Mouse (Mus musculus) testis, postnatal 10 days (tissue): ENCODE measurements around the gene Rcn3.
"Not testable (repeated sequence)": the region's sequence is repeated elsewhere in the genome, so short reads cannot be mapped to it uniquely, and the experiment has no call there.

ENCODE experiments used
- DNase-seq: peaks from one replicate; pipeline ENCODE4 v3.0.0; 2021; ENCODE audit warnings: low spot score

Rcn3 gene

GRCm38 (mm10) chr7:45124224-45125143, 32.5 kb upstream of the Rcn3 start, which contains the start of gene Rps11:
Rps11 (minus strand) TSS chr7:45124439.
- DNase-seq: peak; percentile 96

GRCm38 (mm10) chr7:45123186-45123570, 31.2 kb upstream of the Rcn3 start:
- DNase-seq: peak; percentile 57

GRCm38 (mm10) chr7:45122561-45123185, 30.7 kb upstream of the Rcn3 start:
- DNase-seq: no peak

- DNase-seq: no peak
Observed at GRCm38 (mm10) chr7:45121966-45122365, 29.9 kb upstream of the Rcn3 start.

- DNase-seq: peak; percentile 54
Observed at GRCm38 (mm10) chr7:45121404-45121803, 29.4 kb upstream of the Rcn3 start.

GRCm38 (mm10) chr7:45119780-45120709, 28.0 kb upstream of the Rcn3 start:
- DNase-seq: no peak

- no peak for DNase-seq
Observed at GRCm38 (mm10) chr7:45118336-45118735, 26.3 kb upstream of the Rcn3 start.

GRCm38 (mm10) chr7:45117566-45117965, 25.5 kb upstream of the Rcn3 start:
- DNase-seq: no peak

GRCm38 (mm10) chr7:45113476-45113875, 21.5 kb upstream of the Rcn3 start:
- no peak for DNase-seq

- no peak for DNase-seq
Observed at GRCm38 (mm10) chr7:45112529-45112928, 20.5 kb upstream of the Rcn3 start.

- no peak for DNase-seq
Observed at GRCm38 (mm10) chr7:45111940-45112339, 19.9 kb upstream of the Rcn3 start.

GRCm38 (mm10) chr7:45110089-45110488, 18.1 kb upstream of the Rcn3 start:
- DNase-seq: not testable (repeated sequence)

GRCm38 (mm10) chr7:45107052-45107645, 15.1 kb upstream of the Rcn3 start:
- DNase-seq: no peak

GRCm38 (mm10) chr7:45106441-45106840, 14.4 kb upstream of the Rcn3 start:
- no peak for DNase-seq

GRCm38 (mm10) chr7:45105491-45105890, 13.5 kb upstream of the Rcn3 start:
- DNase-seq: no peak

GRCm38 (mm10) chr7:45104941-45105340, 12.9 kb upstream of the Rcn3 start:
- no peak for DNase-seq

GRCm38 (mm10) chr7:45103652-45104180, 11.7 kb upstream of the Rcn3 start, which contains the start of gene Fcgrt:
Fcgrt (minus strand) TSS chr7:45103851.
- DNase-seq: peak; percentile 87

GRCm38 (mm10) chr7:45102940-45103585, 11.0 kb upstream of the Rcn3 start:
- no peak for DNase-seq

- DNase-seq: no peak
Observed at GRCm38 (mm10) chr7:45102441-45102840, 10.4 kb upstream of the Rcn3 start.

- DNase-seq: no peak
Observed at GRCm38 (mm10) chr7:45100046-45100445, 8.0 kb upstream of the Rcn3 start.
